Mouse (Mus musculus): Measurements from ENCODE around the gene Taar7f. TPM values are rescaled to one million over a fixed set of nuclear protein-coding genes. Genes with fewer than 3 reads are reported as not detected.

Gene Taar7f
- total RNA-seq (2021) (not detected), polyA plus RNA-seq (2012; rRNA removed) (not detected in 2 replicates)
- long read RNA-seq, result 0 reads

DNA sequence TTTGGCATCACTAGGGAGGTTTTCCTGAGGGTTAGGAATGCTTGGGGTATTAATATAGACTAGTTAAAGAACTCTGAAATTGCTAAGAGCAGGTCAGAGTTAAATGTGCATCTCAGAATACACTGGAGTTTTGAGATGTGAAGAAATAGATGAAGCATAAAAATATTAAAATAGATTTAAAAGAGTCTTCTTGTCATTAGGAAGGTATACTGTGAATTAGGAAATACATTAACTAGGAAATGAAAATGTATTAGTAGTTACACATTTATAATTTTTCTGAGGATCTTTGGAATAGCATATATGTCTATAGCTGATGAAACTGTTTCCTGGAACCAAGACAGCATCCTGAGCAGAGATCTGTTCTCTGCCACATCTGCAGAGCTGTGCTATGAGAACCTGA is at the start of gene Taar7f:
Taar7f (plus strand) TSS at position 301 of the 400 bp plus-strand sequence.
- Histone ChIP-seq H3K9ac (ENCODE audit: low read depth, low read length) (no peak within 1 kb of the TSS), H3K27me3 (ENCODE audit: control insufficient read depth, insufficient read depth, low read length) (no peaks in the 10 kb centered on the region), H3K36me3 (ENCODE audit: control insufficient read depth, insufficient read depth, low read length) (no peaks in the 10 kb centered on the region), H3K27ac (no peak within 1 kb of the TSS), H3K4me1 (ENCODE audit: control insufficient read depth, insufficient read depth, low read length) (no peaks in the 10 kb centered on the region), H3K79me2 (replicated peaks; ENCODE audit: control insufficient read depth, insufficient read depth, low read length) (no peaks in the 10 kb centered on the region), H3K4me3 (no peak within 1 kb of the TSS)
- TF ChIP-seq POLR2A (IDR thresholded peaks at IDR 0.05; ENCODE audit: insufficient read depth, low read depth, low read length), result no peak
- no peak for TF ChIP-seq EP300 (IDR thresholded peaks at IDR 0.05; ENCODE audit: insufficient read depth, low read depth, low read length)
- intact Hi-C loops (cut with DNase I), result no loop called here
- DNase-seq, result no peak

- Histone ChIP-seq H3K4me3 (no peak within 1 kb of the TSS), H3K4me1 (ENCODE audit: control insufficient read depth, insufficient read depth, low read length) (no peaks in the 10 kb centered on the region), H3K27me3 (ENCODE audit: control insufficient read depth, insufficient read depth, low read length) (no peaks in the 10 kb centered on the region), H3K9ac (ENCODE audit: low read depth, low read length) (no peak within 1 kb of the TSS), H3K27ac (no peak within 1 kb of the TSS), H3K36me3 (ENCODE audit: control insufficient read depth, insufficient read depth, low read length) (no peaks in the 10 kb centered on the region), H3K79me2 (replicated peaks; ENCODE audit: control insufficient read depth, insufficient read depth, low read length) (no peaks in the 10 kb centered on the region)
- TF ChIP-seq CTCF (IDR thresholded peaks at IDR 0.05) (no peak), EP300 (IDR thresholded peaks at IDR 0.05; ENCODE audit: insufficient read depth, low read depth, low read length) (no peak), POLR2A (IDR thresholded peaks at IDR 0.05; ENCODE audit: insufficient read depth, low read depth, low read length) (no peak)
- no peak for DNase-seq
- intact Hi-C loops (cut with DNase I), result no loop called here
- 65% methylated on average over 1 of the region's 1 CpGs for WGBS
Measured at GRCm38 (mm10) chr10:23999639-24000038, 49.7 kb upstream of the Taar7f start, which contains the start of gene Taar7b. Gene Taar7b (plus strand): TSS chr10:23999939.

- Histone ChIP-seq H3K36me3 (ENCODE audit: control insufficient read depth, insufficient read depth, low read length) (no peaks in the 10 kb centered on the region), H3K27me3 (ENCODE audit: control insufficient read depth, insufficient read depth, low read length) (no peaks in the 10 kb centered on the region), H3K9ac (ENCODE audit: low read depth, low read length) (no peak overlapping the region), H3K4me3 (no peak overlapping the region), H3K4me1 (ENCODE audit: control insufficient read depth, insufficient read depth, low read length) (no peaks in the 10 kb centered on the region), H3K27ac (no peak overlapping the region), H3K79me2 (replicated peaks; ENCODE audit: control insufficient read depth, insufficient read depth, low read length) (no peaks in the 10 kb centered on the region)
- no peak for DNase-seq
- TF ChIP-seq EP300 (IDR thresholded peaks at IDR 0.05; ENCODE audit: insufficient read depth, low read depth, low read length) (no peak), CTCF (IDR thresholded peaks at IDR 0.05) (no peak), POLR2A (IDR thresholded peaks at IDR 0.05; ENCODE audit: insufficient read depth, low read depth, low read length) (no peak)
- 48% methylated on average over 1 of the region's 1 CpGs for WGBS
- intact Hi-C loops (cut with DNase I), result no loop called here
Measured at GRCm38 (mm10) chr10:24006442-24006841, 42.9 kb upstream of the Taar7f start.

DNA sequence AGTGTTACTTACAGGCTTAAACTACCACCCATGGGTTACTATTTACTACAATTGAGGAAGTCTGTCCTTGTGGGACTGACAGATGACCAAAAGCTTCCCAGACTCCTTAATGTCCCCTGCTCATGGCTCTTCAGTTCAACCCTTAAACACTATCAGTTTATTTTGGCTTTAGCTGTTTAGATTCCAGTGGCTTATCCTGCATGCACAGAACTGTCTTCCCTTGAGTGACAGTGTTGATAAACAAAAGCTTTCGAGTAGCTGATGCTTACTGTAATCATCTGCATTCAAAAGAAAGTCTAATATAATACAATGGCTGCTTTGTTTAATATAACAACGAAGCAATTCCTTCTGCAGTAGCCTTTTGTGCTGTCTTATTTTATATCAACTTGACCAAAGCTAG is 42.3 kb upstream of the Taar7f start:
- TF ChIP-seq CTCF (IDR thresholded peaks at IDR 0.05) (no peak), POLR2A (IDR thresholded peaks at IDR 0.05; ENCODE audit: insufficient read depth, low read depth, low read length) (no peak), EP300 (IDR thresholded peaks at IDR 0.05; ENCODE audit: insufficient read depth, low read depth, low read length) (no peak)
- WGBS, result 34% methylated on average over 2 of the region's 2 CpGs
- intact Hi-C loops (cut with DNase I), result no loop called here
- H3K4me1 ChIP-seq (ENCODE audit: control insufficient read depth, insufficient read depth, low read length), result no peaks in the 10 kb centered on the region
- no peak overlapping the region for H3K9ac ChIP-seq (ENCODE audit: low read depth, low read length)
- H3K4me3 ChIP-seq, result no peak overlapping the region
- no peaks in the 10 kb centered on the region for H3K27me3 ChIP-seq (ENCODE audit: control insufficient read depth, insufficient read depth, low read length)
- no peaks in the 10 kb centered on the region for H3K36me3 ChIP-seq (ENCODE audit: control insufficient read depth, insufficient read depth, low read length)
- H3K79me2 ChIP-seq (replicated peaks; ENCODE audit: control insufficient read depth, insufficient read depth, low read length), result no peaks in the 10 kb centered on the region
- H3K27ac ChIP-seq, result no peak overlapping the region
- no peak for DNase-seq

DNA sequence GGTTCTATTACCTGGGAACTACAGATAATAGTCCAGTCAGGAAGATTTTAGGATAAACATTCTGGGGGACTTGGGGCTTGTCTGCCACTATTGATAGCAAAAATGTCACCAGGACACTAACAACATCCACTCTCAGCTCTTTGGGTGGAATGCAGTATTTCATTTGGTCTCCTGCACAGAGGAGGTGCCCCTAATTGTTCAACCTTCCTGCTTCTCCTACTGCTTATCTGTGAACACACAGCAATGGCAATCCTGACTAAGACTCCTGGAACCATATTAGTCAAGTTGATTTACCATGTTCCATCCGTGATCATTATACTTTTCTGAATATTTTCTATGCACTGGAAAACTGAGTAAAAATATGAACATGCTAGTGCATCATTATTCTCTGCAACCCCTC is 41.2 kb upstream of the Taar7f start:
- Histone ChIP-seq H3K27ac (no peak overlapping the region), H3K4me3 (no peak overlapping the region), H3K27me3 (ENCODE audit: control insufficient read depth, insufficient read depth, low read length) (no peaks in the 10 kb centered on the region), H3K79me2 (replicated peaks; ENCODE audit: control insufficient read depth, insufficient read depth, low read length) (no peaks in the 10 kb centered on the region), H3K9ac (ENCODE audit: low read depth, low read length) (no peak overlapping the region), H3K36me3 (ENCODE audit: control insufficient read depth, insufficient read depth, low read length) (no peaks in the 10 kb centered on the region), H3K4me1 (ENCODE audit: control insufficient read depth, insufficient read depth, low read length) (no peaks in the 10 kb centered on the region)
- no peak for DNase-seq
- TF ChIP-seq CTCF (IDR thresholded peaks at IDR 0.05), result no peak
- TF ChIP-seq EP300 (IDR thresholded peaks at IDR 0.05; ENCODE audit: insufficient read depth, low read depth, low read length), result no peak
- TF ChIP-seq POLR2A (IDR thresholded peaks at IDR 0.05; ENCODE audit: insufficient read depth, low read depth, low read length), result no peak
- WGBS, result 75% methylated on average over 1 of the region's 1 CpGs
- intact Hi-C loops (cut with DNase I), result no loop called here

DNA sequence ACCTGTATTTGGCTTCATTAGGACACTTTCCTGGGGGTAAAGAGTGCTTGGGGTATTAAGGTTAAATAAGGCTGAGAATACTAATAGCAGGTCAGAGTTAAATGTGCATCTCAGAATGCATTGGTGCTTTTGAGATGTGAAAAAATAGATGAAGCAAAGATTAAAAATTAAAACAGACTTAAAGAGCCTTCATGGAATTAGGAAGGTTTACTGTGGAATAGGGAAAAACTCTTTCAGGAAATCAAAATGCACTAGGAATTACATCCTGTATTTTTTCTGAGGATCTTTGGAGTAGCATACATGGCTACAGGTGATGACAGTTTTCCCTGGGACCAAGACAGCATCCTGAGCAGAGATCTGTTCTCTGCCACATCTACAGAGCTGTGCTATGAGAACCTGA is 22.4 kb upstream of the Taar7f start, which contains the start of gene Taar7d:
Taar7d (plus strand) TSS at position 301 of the 400 bp plus-strand sequence.
- TF ChIP-seq EP300 (IDR thresholded peaks at IDR 0.05; ENCODE audit: insufficient read depth, low read depth, low read length) (no peak), CTCF (IDR thresholded peaks at IDR 0.05) (no peak), POLR2A (IDR thresholded peaks at IDR 0.05; ENCODE audit: insufficient read depth, low read depth, low read length) (no peak)
- Histone ChIP-seq H3K79me2 (replicated peaks; ENCODE audit: control insufficient read depth, insufficient read depth, low read length) (no peaks in the 10 kb centered on the region), H3K27ac (no peak within 1 kb of the TSS), H3K4me3 (no peak within 1 kb of the TSS), H3K9ac (ENCODE audit: low read depth, low read length) (no peak within 1 kb of the TSS), H3K4me1 (ENCODE audit: control insufficient read depth, insufficient read depth, low read length) (no peaks in the 10 kb centered on the region), H3K27me3 (ENCODE audit: control insufficient read depth, insufficient read depth, low read length) (no peaks in the 10 kb centered on the region), H3K36me3 (ENCODE audit: control insufficient read depth, insufficient read depth, low read length) (no peaks in the 10 kb centered on the region)
- intact Hi-C loops (cut with DNase I), result no loop called here
- no peak for DNase-seq

All from heart, adult 2 months (tissue).